Mouse (Mus musculus) MEL (cell line): ENCODE data around the gene Krtap5-2. TPM values are rescaled to one million over a fixed set of nuclear protein-coding genes. Genes with fewer than 3 reads are reported as not detected.

Source experiments
- DNase-seq: peaks from one replicate; pipeline ENCODE4 v3.0.0; 2011; ENCODE audit warnings: low read depth, low spot score
- H3K27ac ChIP-seq: 2 replicates; pipeline ENCODE4 v1.5.1; 2012; ENCODE audit warnings: low read depth, mild to moderate bottlenecking, control low read depth, low read length, moderate library complexity; ENCODE audit not compliant: control insufficient read depth
- H3K27me3 ChIP-seq, 2 experiments: fragments of 150-350 bp in 1 of 2; sonication (generic) in 1 of 2; 2 replicates each; pipeline ENCODE4 v1.6.1; 2012; ENCODE audit warnings: low read length in 2 of 2, mild to moderate bottlenecking in 2 of 2, improper control_type of control experiment in 1 of 2, moderate library complexity in 1 of 2; ENCODE audit not compliant: insufficient read depth in 2 of 2, control insufficient read depth in 1 of 2
- H3K36me3 ChIP-seq, 2 experiments: 2 replicates each; pipeline ENCODE4 v1.6.1; 2012 to 2014; ENCODE audit warnings: low read length in 2 of 2, improper control_type of control experiment in 1 of 2, inconsistent platforms in 1 of 2, mild to moderate bottlenecking in 1 of 2; ENCODE audit not compliant: insufficient read depth in 2 of 2, control insufficient read depth in 1 of 2
- H3K4me1 ChIP-seq, 2 experiments: fragments of 150-350 bp in 1 of 2; sonication (generic) in 1 of 2; 2 replicates each; pipeline ENCODE4 v1.6.1; 2012; ENCODE audit warnings: low read length in 2 of 2, improper control_type of control experiment in 1 of 2, mild to moderate bottlenecking in 1 of 2; ENCODE audit not compliant: insufficient read depth in 2 of 2, control insufficient read depth in 1 of 2
- H3K4me3 ChIP-seq, 2 experiments: fragments of 150-350 bp in 1 of 2; sonication (generic) in 1 of 2; 2 replicates each; pipeline ENCODE4 v1.5.1; 2012; ENCODE audit warnings: low read depth in 2 of 2, low read length in 2 of 2, mild to moderate bottlenecking in 2 of 2, moderate library complexity in 2 of 2, control low read depth in 1 of 2, improper control_type of control experiment in 1 of 2; ENCODE audit not compliant: control insufficient read depth in 1 of 2, insufficient read depth in 1 of 2
- H3K79me2 ChIP-seq: 2 replicates; pipeline ENCODE4 v1.6.1; 2012; ENCODE audit warnings: mild to moderate bottlenecking, low read length, moderate library complexity; ENCODE audit not compliant: control insufficient read depth, poor library complexity, insufficient read depth
- H3K9ac ChIP-seq: 2 replicates; pipeline ENCODE4 v1.6.1; 2012; ENCODE audit warnings: low read depth, mild to moderate bottlenecking, control low read depth, low read length, moderate library complexity; ENCODE audit not compliant: control insufficient read depth, poor library complexity, severe bottlenecking
- H3K9me3 ChIP-seq: fragments of 150-350 bp; sonication (generic); replicated peaks from 2 replicates; pipeline ENCODE4 v1.6.1; 2012; ENCODE audit warnings: mild to moderate bottlenecking, low read length, improper control_type of control experiment, moderate library complexity; ENCODE audit not compliant: insufficient read depth
- CHD1 ChIP-seq: IDR thresholded peaks from 2 replicates; pipeline ENCODE4 v1.6.1; 2012; ENCODE audit warnings: low read depth, mild to moderate bottlenecking, inconsistent platforms, low read length, improper control_type of control experiment
- CHD2 ChIP-seq: IDR thresholded peaks from 2 replicates; pipeline ENCODE4 v1.6.1; 2011; ENCODE audit warnings: low read length, improper control_type of control experiment
- CTCF ChIP-seq, 3 experiments: IDR thresholded peaks in 2 of 3; conservative IDR thresholded peaks in 1 of 3; 2 replicates each; pipeline ENCODE4 v1.5.1; 2011 to 2012; ENCODE audit warnings: low read length in 3 of 3, low read depth in 2 of 3, mild to moderate bottlenecking in 2 of 3, improper control_type of control experiment in 1 of 3, inconsistent platforms in 1 of 3, mixed read lengths in 1 of 3, moderate library complexity in 1 of 3; ENCODE audit not compliant: control insufficient read depth in 1 of 3, insufficient read depth in 1 of 3, poor library complexity in 1 of 3, severe bottlenecking in 1 of 3
- EP300 ChIP-seq, 2 experiments: IDR thresholded peaks; 2 replicates each; pipeline ENCODE4 v1.6.1; 2011; ENCODE audit warnings: improper control_type of control experiment in 2 of 2, low read length in 2 of 2, low read depth in 1 of 2, mild to moderate bottlenecking in 1 of 2
- ETS1 ChIP-seq: IDR thresholded peaks from 2 replicates; pipeline ENCODE4 v1.6.1; 2012; ENCODE audit warnings: low read depth, mild to moderate bottlenecking, inconsistent platforms, low read length, improper control_type of control experiment, moderate library complexity
- GABPA ChIP-seq: IDR thresholded peaks from 2 replicates; pipeline ENCODE4 v1.6.1; 2012; ENCODE audit warnings: low read depth, mild to moderate bottlenecking, inconsistent platforms, low read length, improper control_type of control experiment, moderate library complexity
- KAT2A ChIP-seq: conservative IDR thresholded peaks from 2 replicates; pipeline ENCODE4 v1.6.1; 2012; ENCODE audit warnings: low read depth, low read length, improper control_type of control experiment, inconsistent platforms
- MAFK ChIP-seq: IDR thresholded peaks from 2 replicates; pipeline ENCODE4 v1.6.1; 2011; ENCODE audit warnings: low read depth, mild to moderate bottlenecking, low read length, improper control_type of control experiment, borderline replicate concordance
- MAX ChIP-seq: IDR thresholded peaks from 2 replicates; pipeline ENCODE4 v1.6.1; 2011; ENCODE audit warnings: low read length, improper control_type of control experiment
- MYC ChIP-seq: IDR thresholded peaks from 2 replicates; pipeline ENCODE4 v1.6.1; 2011; ENCODE audit warnings: low read depth, mild to moderate bottlenecking, low read length, improper control_type of control experiment, moderate library complexity
- NRF1 ChIP-seq: IDR thresholded peaks from 2 replicates; pipeline ENCODE4 v1.6.1; 2014; ENCODE audit warnings: low read depth, mild to moderate bottlenecking, inconsistent platforms, low read length, improper control_type of control experiment, moderate library complexity; ENCODE audit not compliant: poor library complexity, insufficient read depth, severe bottlenecking
- POLR2A ChIP-seq, 2 experiments: IDR thresholded peaks; 2 replicates each; pipeline ENCODE4 v1.6.1; 2011 to 2012; ENCODE audit warnings: low read length in 2 of 2, mild to moderate bottlenecking in 2 of 2, control low read depth in 1 of 2, improper control_type of control experiment in 1 of 2, low read depth in 1 of 2, moderate library complexity in 1 of 2; ENCODE audit not compliant: control insufficient read depth in 1 of 2, insufficient read depth in 1 of 2, poor library complexity in 1 of 2
- POLR2AphosphoS2 ChIP-seq: IDR thresholded peaks from 2 replicates; pipeline ENCODE4 v1.6.1; 2011; ENCODE audit warnings: low read length, improper control_type of control experiment
- POLR2AphosphoS5 ChIP-seq: IDR thresholded peaks from 2 replicates; pipeline ENCODE4 v1.6.1; 2012; ENCODE audit warnings: low read depth, borderline replicate concordance, mild to moderate bottlenecking, inconsistent platforms, low read length, moderate library complexity, mixed read lengths
- RAD21 ChIP-seq: IDR thresholded peaks from 2 replicates; pipeline ENCODE4 v1.6.1; 2011; ENCODE audit warnings: mild to moderate bottlenecking, low read depth, low read length, improper control_type of control experiment
- RCOR1 ChIP-seq: IDR thresholded peaks from 2 replicates; pipeline ENCODE4 v1.6.1; 2012; ENCODE audit warnings: low read depth, mild to moderate bottlenecking, inconsistent platforms, low read length, improper control_type of control experiment
- SIN3A ChIP-seq: IDR thresholded peaks from 2 replicates; pipeline ENCODE4 v1.6.1; 2012; ENCODE audit warnings: low read length, improper control_type of control experiment, inconsistent platforms
- TAL1 ChIP-seq: IDR thresholded peaks from 2 replicates; pipeline ENCODE4 v1.6.1; 2012; ENCODE audit warnings: mild to moderate bottlenecking, inconsistent platforms, low read length, moderate library complexity, mixed read lengths
- TBP ChIP-seq: IDR thresholded peaks from 2 replicates; pipeline ENCODE4 v1.8.0; 2011; ENCODE audit warnings: low read depth, low read length, improper control_type of control experiment
- TCF12 ChIP-seq: IDR thresholded peaks from 2 replicates; pipeline ENCODE4 v1.6.1; 2014; ENCODE audit warnings: low read depth, mild to moderate bottlenecking, inconsistent platforms, low read length, improper control_type of control experiment, moderate library complexity
- USF2 ChIP-seq, 2 experiments: IDR thresholded peaks; 2 replicates each; pipeline ENCODE4 v1.6.1; 2011 to 2012; ENCODE audit warnings: improper control_type of control experiment in 2 of 2, low read length in 2 of 2, borderline replicate concordance in 1 of 2, inconsistent platforms in 1 of 2, low read depth in 1 of 2, mild to moderate bottlenecking in 1 of 2; ENCODE audit not compliant: insufficient read depth in 1 of 2
- ZC3H11A ChIP-seq: IDR thresholded peaks from 2 replicates; pipeline ENCODE4 v1.6.1; 2012; ENCODE audit warnings: low read depth, mild to moderate bottlenecking, inconsistent platforms, low read length, improper control_type of control experiment
- ZKSCAN1 ChIP-seq: IDR thresholded peaks from 2 replicates; pipeline ENCODE4 v1.6.1; 2012; ENCODE audit warnings: low read depth, mild to moderate bottlenecking, inconsistent platforms, low read length, improper control_type of control experiment, moderate library complexity
- ZMIZ1 ChIP-seq: IDR thresholded peaks from 2 replicates; pipeline ENCODE4 v1.6.1; 2012; ENCODE audit warnings: low read depth, mild to moderate bottlenecking, inconsistent platforms, low read length, improper control_type of control experiment, moderate library complexity
- ZNF384 ChIP-seq: IDR thresholded peaks from 2 replicates; pipeline ENCODE4 v1.6.1; 2012; ENCODE audit warnings: low read depth, mild to moderate bottlenecking, inconsistent platforms, low read length, improper control_type of control experiment
- polyA plus RNA-seq, 2 experiments: library from polyadenylated mRNA; stranded (reverse) in 1 of 2; unstranded in 1 of 2; fragments of >175 nt in 1 of 2; fragments of >200 nt in 1 of 2; gene quantifications; 2 replicates each; pipeline versions ENCODE4 v1.2.1 to v1.2.4; 2012; ENCODE audit warnings: low replicate concordance in 2 of 2, low read depth in 1 of 2; ENCODE audit not compliant: insufficient read length in 2 of 2, insufficient read depth in 1 of 2, missing spikeins in 1 of 2
- total RNA-seq: library from RNA; depleted of rRNA; stranded (reverse); fragments of 300-350 nt; gene quantifications from 2 replicates; pipeline ENCODE4 v1.2.3, GENCODE M21; 2012

The Krtap5-2 gene
- total and polyA plus RNA-seq, 3 experiments, result not detected

DNA sequence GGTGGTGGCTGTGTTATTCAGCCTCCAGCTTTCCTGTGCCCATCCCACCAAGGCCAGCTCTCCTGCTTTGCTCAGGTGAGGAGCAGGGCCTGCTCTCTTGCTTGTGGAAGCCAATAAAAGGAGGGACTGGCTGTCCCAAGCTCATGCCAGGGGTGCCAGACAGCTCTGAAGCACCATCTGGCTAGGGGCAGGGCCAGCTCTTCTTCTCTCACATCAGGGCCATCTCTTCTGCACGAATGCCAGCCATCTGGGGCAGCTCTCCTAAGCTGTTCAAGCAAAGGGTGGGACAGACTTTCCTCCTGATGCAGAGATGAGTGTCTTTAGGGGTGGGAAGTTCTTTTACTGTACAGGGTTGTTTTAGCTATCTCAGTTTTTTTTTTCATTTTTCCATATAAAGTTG, 5.2 kb upstream of the Krtap5-2 start:
- Histone ChIP-seq H3K27me3 (peaks cover 0 to 2% of the 10 kb centered on the region in 2 experiments; a peak in 1 of 4 replicates), H3K9me3 (no peaks in the 10 kb centered on the region)
- no peak for DNase-seq
- TF ChIP-seq CHD1, result no peak
- TF ChIP-seq KAT2A, result no peak
- no peak for TF ChIP-seq MAX
- no peak for TF ChIP-seq NRF1
- no peak for TF ChIP-seq ZNF384
- TF ChIP-seq CHD2, result no peak
- TF ChIP-seq POLR2AphosphoS2, result no peak
- no peak for TF ChIP-seq TCF12
- TF ChIP-seq ZC3H11A, result no peak
- TF ChIP-seq MYC, result no peak
- TF ChIP-seq ZMIZ1, result no peak
- TF ChIP-seq ETS1, result no peak
- no peak for TF ChIP-seq POLR2A (IDR thresholded peaks at IDR 0.05; ENCODE audit: control insufficient read depth in 1 of 2, insufficient read depth in 1 of 2, low read depth in 1 of 2, low read length in 2 of 2, poor library complexity in 1 of 2)
- no peak for TF ChIP-seq USF2 (IDR thresholded peaks at IDR 0.05; ENCODE audit: borderline replicate concordance in 1 of 2, insufficient read depth in 1 of 2, low read depth in 1 of 2, low read length in 2 of 2)
- no peak for TF ChIP-seq ZKSCAN1
- TF ChIP-seq TAL1, result no peak
- TF ChIP-seq, all 39 proteins: peak for 0
- no peak overlapping the region for H3K9ac ChIP-seq
- H3K36me3 ChIP-seq, result no peaks in the 10 kb centered on the region
- no peak overlapping the region for H3K27ac ChIP-seq
- no peaks in the 10 kb centered on the region for H3K4me1 ChIP-seq
- no peak overlapping the region for H3K4me3 ChIP-seq
- H3K79me2 ChIP-seq, result no peaks in the 10 kb centered on the region

DNA sequence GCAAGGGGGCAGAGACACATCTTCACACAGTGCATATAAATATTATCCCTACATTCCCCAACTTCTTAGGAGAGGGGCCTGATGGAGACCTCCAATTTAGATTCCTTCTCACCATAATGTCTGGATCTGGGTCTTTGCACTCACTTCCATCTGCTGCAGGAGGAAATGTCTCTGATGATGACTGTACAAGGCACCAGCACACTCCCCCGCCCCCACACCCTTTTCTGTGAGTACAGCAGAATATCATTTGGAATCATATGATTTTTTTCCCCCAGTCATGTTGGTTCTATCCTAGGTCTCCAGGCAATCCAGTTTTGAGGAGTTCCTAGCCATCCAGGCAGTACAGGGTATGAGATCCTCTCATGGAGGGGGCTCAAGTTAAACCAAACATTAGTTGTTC, 2.9 kb upstream of the Krtap5-2 start:
- no peaks in the 10 kb centered on the region for H3K9me3 ChIP-seq
- no peaks in the 10 kb centered on the region for H3K79me2 ChIP-seq
- no peak overlapping the region for H3K4me3 ChIP-seq
- H3K9ac ChIP-seq, result no peak overlapping the region
- no peaks in the 10 kb centered on the region; a peak in 1 of 4 replicates for H3K27me3 ChIP-seq
- no peaks in the 10 kb centered on the region for H3K4me1 ChIP-seq
- H3K36me3 ChIP-seq, result no peaks in the 10 kb centered on the region
- TF ChIP-seq KAT2A (no peak), CTCF (IDR thresholded peaks at IDR 0.05 in 2 of 3, conservative IDR thresholded peaks at IDR 0.05 in 1 of 3; ENCODE audit: control insufficient read depth in 1 of 3, insufficient read depth in 1 of 3, low read depth in 2 of 3, low read length in 3 of 3, poor library complexity in 1 of 3, severe bottlenecking in 1 of 3) (no peak), RAD21 (no peak), GABPA (no peak), EP300 (IDR thresholded peaks at IDR 0.05; ENCODE audit: low read depth in 1 of 2, low read length in 2 of 2) (no peak), TBP (no peak), POLR2AphosphoS2 (no peak), RCOR1 (no peak), SIN3A (no peak), TAL1 (no peak), POLR2AphosphoS5 (no peak), MAFK (no peak)
- no peak overlapping the region for H3K27ac ChIP-seq
- no peak for DNase-seq
